Mouse (Mus musculus) testis, adult 2 months (tissue): ENCODE measurements around the gene Cyth3.

Source experiments
- CTCF ChIP-seq: fragments of 200-500 bp; IDR thresholded peaks from 2 replicates; pipeline ENCODE4 v1.5.1; 2012; ENCODE audit warnings: low read depth, mild to moderate bottlenecking, inconsistent platforms, low read length, moderate library complexity; ENCODE audit not compliant: control insufficient read depth, insufficient read depth, insufficient replicate concordance
- POLR2A ChIP-seq: fragments of 200-500 bp; IDR thresholded peaks from 2 replicates; pipeline ENCODE4 v1.6.1; 2012; ENCODE audit warnings: low read depth, mild to moderate bottlenecking, inconsistent platforms, low read length, moderate library complexity; ENCODE audit not compliant: control insufficient read depth

- TF ChIP-seq CTCF (no peak), POLR2A (no peak)
Observed at GRCm38 (mm10) chr5:143573067-143573466, 49.2 kb upstream of the Cyth3 start.
